Mouse (Mus musculus): Measurements from ENCODE around the gene Cyp4f39. TPM values are rescaled to one million over a fixed set of nuclear protein-coding genes. Genes with fewer than 3 reads are reported as not detected.
"Not testable (repeated sequence)": the region's sequence is repeated elsewhere in the genome, so short reads cannot be mapped to it uniquely, and the experiment has no call there.

The Cyp4f39 gene
- polyA plus RNA-seq, 1 experiment from 2014 or later, result 57.9 TPM

DNA sequence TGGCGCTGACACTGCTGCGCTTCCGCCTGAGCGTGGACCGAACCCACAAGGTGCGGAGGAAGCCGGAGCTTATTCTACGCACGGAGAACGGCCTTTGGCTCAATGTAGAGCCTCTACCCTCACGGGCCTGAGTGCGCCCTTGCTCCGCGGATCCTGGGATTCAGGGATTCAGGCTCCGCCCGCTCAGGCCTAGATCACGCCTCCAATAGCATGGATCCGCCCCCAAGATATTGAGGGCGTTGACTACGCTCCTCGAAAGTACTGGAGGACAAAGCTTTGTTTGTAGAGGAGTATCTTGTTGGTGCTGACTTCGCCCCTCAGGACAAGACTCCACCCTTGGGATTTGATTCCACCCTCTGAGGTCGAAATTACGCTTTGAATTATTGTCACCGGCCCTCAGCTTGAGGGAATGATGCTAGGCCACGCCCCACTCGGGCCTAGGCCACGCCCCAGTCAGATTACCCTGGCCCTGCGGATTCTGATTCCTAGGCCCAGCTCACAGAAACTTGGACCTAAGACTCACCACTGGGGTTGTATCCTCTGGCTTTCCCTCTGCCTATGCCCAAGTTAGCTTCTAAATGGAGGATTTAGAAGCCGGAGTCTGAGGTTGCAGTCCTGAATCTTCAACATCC, 39.9 kb downstream of the Cyp4f39 start:
- DNase-seq (ENCODE audit: low spot score) (peak; percentile 69), ATAC-seq (ENCODE audit: low FRiP score, low TSS enrichment) (peak; percentile 84)
- Histone ChIP-seq H3K9ac (ENCODE audit: low read length) (peak overlapping the region; percentile 53; the same call in 1 of the 2 replicates), H3K4me2 (replicated peaks; ENCODE audit: low read depth) (peak overlapping the region; percentile 58), H3K27ac (replicated peaks) (no peak overlapping the region), H3K9me3 (ENCODE audit: control insufficient read depth, low read length) (no peaks in the 10 kb centered on the region), H3K4me1 (replicated peaks; ENCODE audit: control insufficient read depth, insufficient read depth) (no peaks in the 10 kb centered on the region), H3K36me3 (ENCODE audit: control insufficient read depth, insufficient read depth, low read length) (no peaks in the 10 kb centered on the region), H3K27me3 (ENCODE audit: control insufficient read depth, insufficient read depth, low read length) (no peaks in the 10 kb centered on the region), H3K4me3 (ENCODE audit: low read depth, low read length) (peak overlapping the region; percentile 30; the same call in 1 of the 2 replicates)
- TF ChIP-seq CTCF (IDR thresholded peaks at IDR 0.05; ENCODE audit: low read depth) (no peak), EP300 (optimal IDR thresholded peaks at IDR 0.05) (no peak)
- WGBS, result 13% methylated on average over 30 of the region's 30 CpGs

- no peak overlapping the region for H3K4me3 ChIP-seq (ENCODE audit: low read depth, low read length)
- H3K27ac ChIP-seq (replicated peaks), result no peak overlapping the region
- no peak overlapping the region for H3K4me2 ChIP-seq (replicated peaks; ENCODE audit: low read depth)
- no peak overlapping the region for H3K9ac ChIP-seq (ENCODE audit: low read length)
- ATAC-seq (ENCODE audit: low FRiP score, low TSS enrichment) (peak; percentile 71), DNase-seq (ENCODE audit: low spot score) (peak; percentile 73)
- no peak for TF ChIP-seq EP300 (optimal IDR thresholded peaks at IDR 0.05)
- peak; percentile 92 for TF ChIP-seq CTCF (IDR thresholded peaks at IDR 0.05; ENCODE audit: low read depth)
- H3K4me1 ChIP-seq (replicated peaks; ENCODE audit: control insufficient read depth, insufficient read depth), result no peaks in the 10 kb centered on the region
- H3K27me3 ChIP-seq (ENCODE audit: control insufficient read depth, insufficient read depth, low read length), result no peaks in the 10 kb centered on the region
- no peaks in the 10 kb centered on the region for H3K9me3 ChIP-seq (ENCODE audit: control insufficient read depth, low read length)
- H3K36me3 ChIP-seq (ENCODE audit: control insufficient read depth, insufficient read depth, low read length), result no peaks in the 10 kb centered on the region
- WGBS, result 37% methylated on average over 1 of the region's 1 CpGs
Measured at GRCm38 (mm10) chr17:32494601-32495000, 42.1 kb downstream of the Cyp4f39 start.

GRCm38 (mm10) chr17:32500511-32500910, 48.0 kb downstream of the Cyp4f39 start:
- 76% methylated on average over 4 of the region's 4 CpGs for WGBS
- not testable (repeated sequence) for H3K27ac ChIP-seq (replicated peaks); H3K9me3 ChIP-seq (ENCODE audit: control insufficient read depth, low read length); H3K9ac ChIP-seq (ENCODE audit: low read length); H3K4me2 ChIP-seq (replicated peaks; ENCODE audit: low read depth); DNase-seq (ENCODE audit: low spot score); ATAC-seq (ENCODE audit: low FRiP score, low TSS enrichment); H3K36me3 ChIP-seq (ENCODE audit: control insufficient read depth, insufficient read depth, low read length); H3K27me3 ChIP-seq (ENCODE audit: control insufficient read depth, insufficient read depth, low read length); H3K4me3 ChIP-seq (ENCODE audit: low read depth, low read length); H3K4me1 ChIP-seq (replicated peaks; ENCODE audit: control insufficient read depth, insufficient read depth)

- 37% methylated on average over 3 of the region's 3 CpGs for WGBS
Measured at GRCm38 (mm10) chr17:32501051-32501450, 48.5 kb downstream of the Cyp4f39 start.

GRCm38 (mm10) chr17:32503111-32503510, 50.6 kb downstream of the Cyp4f39 start:
- Histone ChIP-seq H3K36me3 (ENCODE audit: control insufficient read depth, insufficient read depth, low read length) (no peaks in the 10 kb centered on the region; the same call in 1 of the 2 replicates), H3K4me3 (ENCODE audit: low read depth, low read length) (no peak overlapping the region), H3K4me2 (replicated peaks; ENCODE audit: low read depth) (no peak overlapping the region), H3K4me1 (replicated peaks; ENCODE audit: control insufficient read depth, insufficient read depth) (0 out of 2 replicates have a peak, but pooled peaks cover 2% of the 10 kb centered on the region), H3K9ac (ENCODE audit: low read length) (no peak overlapping the region), H3K9me3 (ENCODE audit: control insufficient read depth, low read length) (no peaks in the 10 kb centered on the region), H3K27me3 (ENCODE audit: control insufficient read depth, insufficient read depth, low read length) (no peaks in the 10 kb centered on the region), H3K27ac (replicated peaks) (no peak overlapping the region)
- TF ChIP-seq EP300 (optimal IDR thresholded peaks at IDR 0.05) (no peak), CTCF (IDR thresholded peaks at IDR 0.05; ENCODE audit: low read depth) (no peak)
- 36% methylated on average over 2 of the region's 2 CpGs for WGBS
- DNase-seq (ENCODE audit: low spot score) (no peak), ATAC-seq (ENCODE audit: low FRiP score, low TSS enrichment) (peak; percentile 63)

More at GRCm38 (mm10) chr17:32501051-32501450, 48.5 kb downstream of the Cyp4f39 start:
- Histone ChIP-seq H3K4me1 (replicated peaks; ENCODE audit: control insufficient read depth, insufficient read depth) (0 out of 2 replicates have a peak, but pooled peaks cover 2% of the 10 kb centered on the region), H3K9me3 (ENCODE audit: control insufficient read depth, low read length) (no peaks in the 10 kb centered on the region), H3K27me3 (ENCODE audit: control insufficient read depth, insufficient read depth, low read length) (no peaks in the 10 kb centered on the region), H3K4me3 (ENCODE audit: low read depth, low read length) (no peak overlapping the region), H3K9ac (ENCODE audit: low read length) (no peak overlapping the region), H3K4me2 (replicated peaks; ENCODE audit: low read depth) (no peak overlapping the region), H3K36me3 (ENCODE audit: control insufficient read depth, insufficient read depth, low read length) (no peaks in the 10 kb centered on the region), H3K27ac (replicated peaks) (no peak overlapping the region)
- no peak for ATAC-seq (ENCODE audit: low FRiP score, low TSS enrichment)
- no peak for DNase-seq (ENCODE audit: low spot score)
- no peak for TF ChIP-seq CTCF (IDR thresholded peaks at IDR 0.05; ENCODE audit: low read depth)

Measured in stomach, postnatal 0 days (tissue).